Mouse (Mus musculus): Measurements from ENCODE around the gene Hfe.

DNA sequence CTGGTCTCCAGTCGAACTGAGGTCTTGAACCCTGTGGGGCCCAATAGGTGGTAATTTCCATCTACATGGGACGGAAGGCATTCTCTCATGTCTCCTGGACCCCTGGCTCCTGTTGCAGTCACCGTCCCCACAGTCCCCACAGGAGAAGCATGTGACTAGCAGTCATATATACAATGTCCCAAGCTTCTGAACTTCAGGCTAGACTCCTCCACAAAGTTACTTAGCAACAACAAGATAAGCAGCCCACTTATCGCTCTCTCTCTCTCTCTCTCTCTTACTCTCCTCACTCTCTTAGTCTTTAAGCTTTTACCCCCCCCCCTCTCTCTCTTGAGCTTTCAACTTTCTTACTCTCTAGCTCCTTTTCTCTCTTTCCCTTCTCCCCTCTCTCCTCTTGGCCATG is 13.6 kb upstream of the Hfe start:
- no peak for TF ChIP-seq USF1 (IDR thresholded peaks at IDR 0.05; ENCODE audit: low read depth, low read length)
- TF ChIP-seq EP300 (IDR thresholded peaks at IDR 0.05; ENCODE audit: low read length) = no peak
- TF ChIP-seq POLR2A (IDR thresholded peaks at IDR 0.05; ENCODE audit: low read depth, low read length) = no peak
- TF ChIP-seq CTCF (conservative IDR thresholded peaks at IDR 0.05 in 1 of 2, IDR thresholded peaks at IDR 0.05 in 1 of 2; ENCODE audit: low read depth in 2 of 2, low read length in 2 of 2) = no peak
- no peak for TF ChIP-seq ZNF384 (IDR thresholded peaks at IDR 0.05; ENCODE audit: low read depth, low read length)
- TF ChIP-seq SIN3A (IDR thresholded peaks at IDR 0.05; ENCODE audit: low read length) = no peak

Measured in CH12.LX (cell line).